8 mouse cellular contexts compared by ENCODE assay signal in the genomic region with DNA sequence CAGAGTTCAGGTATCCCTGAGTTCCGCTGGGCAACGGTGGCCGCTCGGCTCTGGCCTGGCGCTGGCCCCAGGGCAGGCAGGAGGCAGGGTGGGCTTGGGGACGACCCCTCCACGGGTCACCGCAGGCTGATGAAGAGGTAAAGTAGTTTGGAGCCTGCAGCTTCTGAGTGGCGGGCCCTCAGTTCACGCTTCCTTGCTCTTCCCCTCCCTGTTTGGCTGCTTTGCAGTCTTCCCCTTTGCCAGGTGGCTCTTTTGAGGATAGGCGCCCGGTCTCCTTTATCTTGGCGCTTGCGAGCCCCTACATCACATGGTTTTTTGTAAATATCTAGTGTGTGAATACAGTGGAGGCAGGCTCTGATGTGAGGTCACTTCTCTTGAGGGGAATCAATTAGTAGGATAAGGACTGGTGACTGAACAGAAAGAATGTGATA. TPM values are rescaled to one million over a fixed set of nuclear protein-coding genes. Genes with fewer than 3 reads are reported as not detected.
A peak's percentile ranks its signal among the peaks of the same experiment; 100 is the strongest.
DNase-seq lines count a peak whose midpoint lies in the region; ATAC-seq and TF ChIP-seq lines count a peak whose summit lies in the region.

No protein-coding gene starts in this region.

- intact Hi-C loops in heart, postnatal 25 days (cut with DNase I), result loop anchor here (5.0 kb wide), 1 partner anchor 130 kb away; no protein-coding TSS in a partner anchor

- no peak for DNase-seq in heart, postnatal 25 days (ENCODE audit: low spot score)
- no peak for DNase-seq in spleen, postnatal 10 days (ENCODE audit: low spot score in 2 of 2)
- DNase-seq in frontal cortex, postnatal 36 days (ENCODE audit: low spot score in 2 of 2), result no peak

- no peak for ATAC-seq in heart, embryonic 13.5 days (ENCODE audit: extremely low read depth, insufficient number of reproducible peaks, low FRiP score, low TSS enrichment)
- 0 out of 2 replicates have a peak, but pooled peaks have one; percentile 21 for ATAC-seq in limb, embryonic 15.5 days (ENCODE audit: insufficient number of reproducible peaks, low FRiP score, low TSS enrichment, low read depth)
- ATAC-seq in stomach, embryonic 14.5 days (ENCODE audit: insufficient number of reproducible peaks, insufficient read depth, low FRiP score, low read depth), result peak; percentile 39

- no peak for TF ChIP-seq POLR2A in embryonic fibroblast, embryonic 13.5 days (IDR thresholded peaks at IDR 0.05; ENCODE audit: low read depth, low read length)

- no peaks in the 10 kb centered on the region for H3K9me3 ChIP-seq in heart, embryonic 13.5 days
- H3K9me3 ChIP-seq in E14TG2a.4 (ENCODE audit: low read length), result no peaks in the 10 kb centered on the region
- H3K9me3 ChIP-seq in limb, embryonic 15.5 days, result no peaks in the 10 kb centered on the region
- no peaks in the 10 kb centered on the region for H3K9me3 ChIP-seq in stomach, embryonic 14.5 days (ENCODE audit: control insufficient read depth, low read depth, low read length)

- no peaks in the 10 kb centered on the region for H3K27me3 ChIP-seq in heart, embryonic 13.5 days (replicated peaks)
- H3K27me3 ChIP-seq in E14TG2a.4 (ENCODE audit: insufficient read depth, low read length), result no peaks in the 10 kb centered on the region
- H3K27me3 ChIP-seq in limb, embryonic 15.5 days, result no peaks in the 10 kb centered on the region
- no peaks in the 10 kb centered on the region for H3K27me3 ChIP-seq in stomach, embryonic 14.5 days (ENCODE audit: control insufficient read depth, insufficient read depth, low read length)

- no peak for TF ChIP-seq CTCF in E14TG2a.4 (conservative IDR thresholded peaks at IDR 0.05; ENCODE audit: low read length)
- no peak for TF ChIP-seq CTCF in embryonic fibroblast, embryonic 13.5 days (IDR thresholded peaks at IDR 0.05; ENCODE audit: borderline replicate concordance, insufficient read depth, low read length)

- peak overlapping the region; percentile 69 for H3K4me2 ChIP-seq in heart, embryonic 13.5 days
- H3K4me2 ChIP-seq in limb, embryonic 15.5 days, result peak overlapping the region; percentile 40
- H3K4me2 ChIP-seq in stomach, embryonic 14.5 days (replicated peaks; ENCODE audit: low read depth, low read length), result peak overlapping the region; percentile 41

- H3K4me1 ChIP-seq in heart, embryonic 13.5 days, result peaks cover 14% of the 10 kb centered on the region
- H3K4me1 ChIP-seq in E14TG2a.4 (replicated peaks; ENCODE audit: low read depth, low read length), result peaks cover 11% of the 10 kb centered on the region
- H3K4me1 ChIP-seq in embryonic fibroblast, embryonic 13.5 days (ENCODE audit: control insufficient read depth, insufficient read depth, low read length), result no peaks in the 10 kb centered on the region
- H3K4me1 ChIP-seq in limb, embryonic 15.5 days, result peaks cover 4% of the 10 kb centered on the region; the same call in 1 of the 2 replicates
- H3K4me1 ChIP-seq in stomach, embryonic 14.5 days (ENCODE audit: control insufficient read depth, insufficient read depth, low read length), result no peaks in the 10 kb centered on the region

- peak overlapping the region; percentile 88 for H3K9ac ChIP-seq in heart, embryonic 13.5 days
- H3K9ac ChIP-seq in limb, embryonic 15.5 days, result peak overlapping the region; percentile 60
- H3K9ac ChIP-seq in stomach, embryonic 14.5 days (replicated peaks; ENCODE audit: low read depth, low read length), result peak overlapping the region; percentile 64; the same call in 1 of the 2 replicates

- WGBS in heart, embryonic 13.5 days, result 13% methylated on average over 14 of the region's 14 CpGs
- 18% methylated on average over 14 of the region's 14 CpGs for WGBS in limb, embryonic 15.5 days
- WGBS in stomach, embryonic 14.5 days, result 17% methylated on average over 14 of the region's 14 CpGs

- peak overlapping the region; percentile 67 for H3K4me3 ChIP-seq in heart, embryonic 13.5 days
- peak overlapping the region; percentile 82 for H3K4me3 ChIP-seq in E14TG2a.4 (replicated peaks; ENCODE audit: low read length)
- H3K4me3 ChIP-seq in embryonic fibroblast, embryonic 13.5 days (ENCODE audit: insufficient read depth, low read length), result peak overlapping the region; percentile 90
- H3K4me3 ChIP-seq in limb, embryonic 15.5 days, result peak overlapping the region; percentile 60
- H3K4me3 ChIP-seq in stomach, embryonic 14.5 days (ENCODE audit: low read depth, low read length), result peak overlapping the region; percentile 55

- H3K36me3 ChIP-seq in heart, embryonic 13.5 days, result no peaks in the 10 kb centered on the region
- no peaks in the 10 kb centered on the region; the same call in 1 of the 2 replicates for H3K36me3 ChIP-seq in E14TG2a.4 (ENCODE audit: insufficient read depth, low read length)
- H3K36me3 ChIP-seq in limb, embryonic 15.5 days, result no peaks in the 10 kb centered on the region
- H3K36me3 ChIP-seq in stomach, embryonic 14.5 days (ENCODE audit: control insufficient read depth, insufficient read depth, low read length), result no peaks in the 10 kb centered on the region

- H3K27ac ChIP-seq in heart, embryonic 13.5 days (replicated peaks), result peak overlapping the region; percentile 86
- H3K27ac ChIP-seq in embryonic fibroblast, embryonic 13.5 days (ENCODE audit: insufficient read depth, low read length), result no peak overlapping the region
- peak overlapping the region; percentile 89 for H3K27ac ChIP-seq in limb, embryonic 15.5 days
- peak overlapping the region; percentile 55; the same call in 1 of the 2 replicates for H3K27ac ChIP-seq in stomach, embryonic 14.5 days (ENCODE audit: low read length)

RNA-seq across cellular contexts. Expression of a gene that starts 1.2 kb away (rescaled TPM):
- 38.9 and 44.8 TPM in 2 replicates for polyA plus RNA-seq in heart, embryonic 13.5 days (2015; fragmentation: Nextera tagmentation; extraction: Ambion mirVana)
- total RNA-seq in heart, postnatal 25 days (2021), result 10 to 100 TPM; 19.1 to 19.4 TPM
- polyA plus RNA-seq in embryonic fibroblast, embryonic 13.5 days (2011; ENCODE audit: insufficient read length, low read depth, missing spikeins), result 55.5 and 61.8 TPM in 2 replicates
- polyA plus RNA-seq in limb, embryonic 15.5 days (2015; fragmentation: Nextera tagmentation; extraction: Ambion mirVana), result 48.9 and 57.7 TPM in 2 replicates
- polyA plus RNA-seq in stomach, embryonic 14.5 days (2014; fragmentation: Nextera tagmentation; extraction: Ambion mirVana), result 36.6 and 39.5 TPM in 2 replicates
